Mouse (Mus musculus) olfactory bulb, adult 2 months (tissue): ENCODE measurements at regions not wholly inside any gene's neighbourhood (a gene's known extent, or its start where the extent isn't known, plus 50 kb on each side); places are given as distances from the start of the nearest gene placed in this dataset.
"Not testable (repeated sequence)": the region's sequence is repeated elsewhere in the genome, so short reads cannot be mapped to it uniquely, and the experiment has no call there.

Source experiments
- H3K27ac ChIP-seq: fragments of 200-500 bp; 2 replicates; pipeline ENCODE4 v1.5.1; 2012; ENCODE audit warnings: low read depth, low read length; ENCODE audit not compliant: insufficient read depth
- H3K4me1 ChIP-seq: fragments of 200-500 bp; 2 replicates; pipeline ENCODE4 v1.6.1; 2012; ENCODE audit warnings: low read length; ENCODE audit not compliant: control insufficient read depth, insufficient read depth
- H3K4me3 ChIP-seq: fragments of 200-500 bp; 2 replicates; pipeline ENCODE4 v1.5.1; 2012; ENCODE audit warnings: mild to moderate bottlenecking, low read depth, low read length, moderate library complexity; ENCODE audit not compliant: insufficient read depth
- CTCF ChIP-seq: fragments of 200-500 bp; IDR thresholded peaks from 2 replicates; pipeline ENCODE4 v1.5.1; 2012; ENCODE audit warnings: low read depth, mild to moderate bottlenecking, low read length, moderate library complexity; ENCODE audit not compliant: insufficient read depth
- POLR2A ChIP-seq: fragments of 200-500 bp; IDR thresholded peaks from 2 replicates; pipeline ENCODE4 v1.6.1; 2012; ENCODE audit warnings: mild to moderate bottlenecking, low read depth, low read length, moderate library complexity; ENCODE audit not compliant: insufficient read depth
- WGBS: fragments of 180-500 bp; shearing (Covaris S2); methylation state at CpG from one replicate; pipeline ENCODE4 v1.1.7; 2018; 5-methylcytosine and 5-hydroxymethylcytosine counted together

DNA sequence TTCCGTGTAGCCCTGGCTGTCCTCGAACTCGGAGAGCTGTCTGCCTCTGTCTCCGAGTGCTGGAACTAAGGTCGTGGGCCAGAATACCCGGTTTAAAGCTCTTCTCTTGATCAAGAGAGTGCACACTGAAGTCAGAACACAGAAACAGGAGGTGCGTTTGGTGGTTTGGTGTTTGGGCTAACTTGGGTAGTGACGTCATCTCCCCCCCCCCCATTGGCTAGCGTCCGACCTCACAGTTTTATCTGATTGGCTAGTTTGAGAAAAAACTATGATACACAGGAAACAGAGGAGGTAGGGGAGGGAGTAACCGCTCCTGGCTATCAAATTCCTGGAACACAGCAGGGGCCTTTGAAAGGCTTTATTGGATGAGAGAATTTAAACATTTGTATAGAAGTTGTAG, 60.2 kb upstream of the Pim1 start:
- Histone ChIP-seq H3K27ac (no peak overlapping the region), H3K4me3 (no peak overlapping the region), H3K4me1 (no peaks in the 10 kb centered on the region)
- WGBS = 85% methylated on average over 11 of the region's 11 CpGs
- no peak for TF ChIP-seq POLR2A
- TF ChIP-seq CTCF = no peak

DNA sequence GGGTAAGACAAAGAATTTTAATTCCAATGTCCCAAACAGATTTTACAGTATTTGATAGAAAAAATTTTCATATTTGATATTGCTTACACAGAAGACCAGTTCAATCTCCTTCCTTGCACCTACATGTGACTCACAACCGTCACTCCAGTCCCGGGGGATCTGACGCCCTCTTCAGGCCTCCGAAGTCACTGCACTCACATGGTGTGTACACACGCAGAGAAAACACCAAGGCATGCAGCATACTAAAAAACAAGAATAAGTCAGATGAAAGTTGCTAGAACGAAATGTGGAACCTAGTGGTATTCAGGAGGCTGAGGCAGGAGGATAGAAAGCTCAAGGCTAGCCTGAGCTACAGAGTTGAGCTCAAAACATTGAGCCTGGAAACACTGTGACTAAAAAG, 59.7 kb upstream of the Pim1 start:
- Histone ChIP-seq H3K4me1 (no peaks in the 10 kb centered on the region), H3K27ac (no peak overlapping the region), H3K4me3 (no peak overlapping the region)
- TF ChIP-seq CTCF = no peak
- no peak for TF ChIP-seq POLR2A
- 97% methylated on average over 6 of the region's 6 CpGs for WGBS

DNA sequence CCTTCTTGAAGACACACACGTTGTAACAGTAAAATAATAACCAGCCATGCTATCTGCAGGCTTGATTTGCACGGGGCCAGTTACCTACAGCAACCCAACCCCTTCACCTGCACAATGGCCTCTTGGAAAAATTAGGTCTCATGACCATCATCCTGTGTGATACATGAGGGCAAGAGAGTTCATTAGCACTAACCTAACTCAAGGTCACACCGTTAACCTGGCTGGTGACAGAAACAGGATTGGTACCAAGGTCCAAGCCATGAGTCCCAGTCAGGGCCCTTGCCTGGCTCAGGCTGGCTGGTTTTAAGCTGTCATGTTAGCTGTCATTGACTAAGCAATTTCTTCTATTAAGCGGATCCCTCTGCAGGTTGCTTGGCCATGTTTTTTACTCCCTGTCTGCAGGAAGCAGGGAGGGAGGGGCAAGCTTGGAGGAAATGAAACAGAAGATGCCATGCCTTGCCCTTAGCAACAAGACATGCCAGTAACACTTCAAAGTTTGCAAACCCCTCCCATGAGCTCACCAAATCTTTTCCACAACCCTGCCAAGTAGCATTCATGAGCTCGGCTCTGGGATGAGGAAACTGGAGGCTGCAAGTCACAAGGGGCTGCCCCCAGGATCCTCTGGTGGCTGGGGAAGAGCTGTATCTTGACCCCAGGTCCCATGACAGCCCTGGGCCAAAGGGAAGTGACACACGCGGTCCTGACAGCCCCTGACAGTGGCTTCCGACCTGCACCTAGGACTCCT, 58.8 kb upstream of the Pim1 start:
- no peak overlapping the region for H3K4me3 ChIP-seq
- no peak overlapping the region for H3K27ac ChIP-seq
- peaks cover 1% of the 10 kb centered on the region for H3K4me1 ChIP-seq
- TF ChIP-seq CTCF (no peak), POLR2A (no peak)
- WGBS = 78% methylated on average over 8 of the region's 8 CpGs

DNA sequence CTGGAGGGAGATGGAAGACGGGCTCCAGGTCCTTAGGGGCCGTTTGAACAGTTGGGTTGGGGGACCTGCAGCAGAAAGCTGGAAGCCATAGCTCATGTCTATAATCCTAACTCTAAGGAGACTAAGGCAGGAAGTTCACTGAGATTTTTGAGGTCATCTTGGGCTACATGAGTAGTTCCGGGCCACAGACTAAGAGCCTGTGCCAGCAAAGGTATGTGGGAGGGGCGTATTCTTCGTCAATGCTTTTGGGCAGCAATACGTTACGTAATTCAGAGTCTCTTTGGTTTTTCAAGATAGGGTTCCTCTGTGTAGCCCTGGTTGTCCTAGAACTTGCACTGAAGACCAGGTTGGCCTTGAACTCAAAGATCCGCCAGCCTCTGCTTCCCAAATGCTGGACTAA, 57.9 kb upstream of the Pim1 start:
- no peak overlapping the region for H3K4me3 ChIP-seq
- WGBS = 95% methylated on average over 8 of the region's 8 CpGs
- no peak overlapping the region for H3K27ac ChIP-seq
- TF ChIP-seq POLR2A (no peak), CTCF (no peak)
- peaks cover 5% of the 10 kb centered on the region for H3K4me1 ChIP-seq

DNA sequence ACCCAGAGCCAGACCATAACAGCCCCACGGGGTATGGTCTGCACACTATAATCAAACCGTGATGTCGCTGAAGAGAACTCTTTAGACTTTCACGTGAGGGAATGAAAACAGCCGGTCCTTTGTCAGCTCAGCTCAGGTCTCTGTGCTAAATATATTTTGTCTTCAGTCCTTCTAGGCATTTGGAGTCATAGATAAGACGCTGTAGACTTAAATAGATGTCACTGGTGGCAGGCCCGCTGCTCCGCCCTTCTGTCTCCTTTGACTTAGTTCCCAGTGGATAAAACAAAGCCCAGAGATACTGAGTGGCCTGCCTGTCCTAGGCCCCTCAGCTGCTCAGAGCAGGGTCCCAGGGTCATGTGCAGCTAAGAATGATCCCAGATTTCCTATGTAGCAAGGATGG, 57.2 kb upstream of the Pim1 start:
- H3K4me1 ChIP-seq = peaks cover 7% of the 10 kb centered on the region
- WGBS = 70% methylated on average over 8 of the region's 8 CpGs
- no peak overlapping the region for H3K4me3 ChIP-seq
- no peak overlapping the region for H3K27ac ChIP-seq
- no peak for TF ChIP-seq CTCF

DNA sequence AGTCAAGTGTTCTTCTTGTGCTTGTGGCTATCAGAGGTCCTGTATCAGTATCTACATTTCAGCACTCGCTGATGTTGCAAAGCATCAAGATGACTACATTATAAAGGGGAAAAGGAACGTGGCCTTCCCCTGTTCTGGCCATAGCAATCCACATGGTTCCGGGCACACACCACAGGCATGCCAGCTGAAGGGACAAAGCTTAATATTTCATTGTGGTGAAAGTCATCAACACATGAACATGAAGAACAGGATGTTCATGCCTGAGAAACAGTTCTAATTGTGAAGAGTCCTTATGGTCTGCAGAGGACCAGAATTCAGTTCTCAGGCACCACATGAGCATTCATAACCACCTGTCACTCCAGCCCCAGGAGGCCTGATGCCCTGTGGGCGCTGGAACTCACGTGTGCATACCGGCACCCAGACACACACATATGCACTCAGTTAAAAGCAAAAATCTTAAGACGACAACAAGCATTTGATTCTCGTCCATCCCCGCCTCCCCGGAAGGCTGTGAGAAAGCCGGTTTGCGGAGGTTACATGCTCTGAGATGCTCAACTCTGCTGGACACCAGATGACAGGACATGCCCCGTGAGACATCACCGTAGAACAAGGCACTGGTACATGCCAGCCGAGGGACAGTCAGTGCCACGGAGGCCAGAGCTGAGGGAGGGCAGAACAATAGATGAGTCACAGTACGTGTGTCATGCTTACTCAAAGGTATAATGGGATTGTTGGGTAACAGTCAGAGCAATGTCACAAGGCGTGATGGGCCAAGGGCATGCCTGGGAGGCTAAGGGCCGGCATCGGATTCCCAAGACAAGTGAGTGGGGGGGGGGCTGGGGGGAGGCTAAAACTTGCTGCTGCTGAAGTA, 56.2 kb upstream of the Pim1 start:
- Histone ChIP-seq H3K27ac (no peak overlapping the region), H3K4me3 (no peak overlapping the region), H3K4me1 (peaks cover 8% of the 10 kb centered on the region)
- TF ChIP-seq POLR2A = no peak
- 81% methylated on average over 20 of the region's 20 CpGs for WGBS

DNA sequence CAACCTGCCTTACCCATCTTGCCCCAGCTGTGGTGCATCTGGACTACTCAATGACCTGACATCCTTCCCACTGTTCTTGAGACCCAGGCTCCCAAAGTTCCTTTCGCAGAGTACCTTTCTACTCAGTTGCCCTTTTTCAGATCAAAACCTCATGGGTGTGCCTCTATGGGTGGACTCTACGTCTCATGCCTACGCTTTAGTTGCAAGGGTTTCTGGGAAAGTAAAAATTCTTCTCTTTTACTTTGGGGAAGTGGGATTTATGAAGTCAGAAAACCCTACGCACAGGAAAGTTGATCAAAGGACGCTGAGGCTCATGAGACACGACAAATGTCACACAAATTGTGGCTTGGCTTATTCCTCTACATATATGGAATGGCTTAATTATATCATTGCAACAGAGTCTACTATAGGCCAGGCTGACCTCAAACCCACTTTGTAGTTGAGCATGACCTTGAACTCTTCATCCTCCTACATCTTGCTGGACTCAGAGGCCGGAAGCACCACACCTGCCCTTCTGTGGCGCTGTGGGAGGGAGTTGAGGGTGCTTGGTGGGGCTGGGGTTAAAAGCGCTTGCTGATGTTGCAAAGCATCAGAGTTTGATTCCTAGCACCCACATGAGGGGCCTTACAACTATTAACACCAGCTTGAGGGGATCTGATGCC, 55.1 kb upstream of the Pim1 start:
- Histone ChIP-seq H3K4me1 (peaks cover 8% of the 10 kb centered on the region), H3K27ac (no peak overlapping the region), H3K4me3 (no peak overlapping the region)
- WGBS = over 99% methylated on average over 9 of the region's 9 CpGs
- TF ChIP-seq CTCF (no peak), POLR2A (no peak)

DNA sequence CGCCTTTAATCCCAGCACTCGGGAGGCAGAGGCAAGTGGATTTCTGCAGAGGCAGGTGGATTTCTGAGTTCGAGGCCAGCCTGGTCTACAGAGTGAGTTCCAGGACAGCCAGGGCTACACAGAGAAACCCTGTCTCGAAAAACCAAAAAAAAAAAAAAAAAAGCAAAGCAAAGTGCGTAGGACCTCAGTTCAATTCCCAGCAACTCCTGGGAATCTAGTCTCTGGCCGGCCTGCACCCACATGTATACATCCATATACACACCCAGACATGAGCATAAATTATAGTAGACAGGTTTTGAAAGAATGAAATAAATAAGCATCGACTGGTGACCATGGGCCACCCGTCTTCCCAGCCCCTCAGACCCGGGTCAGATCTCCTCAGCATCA, 54.1 kb upstream of the Pim1 start:
- not testable (repeated sequence) for H3K4me1 ChIP-seq
- peak overlapping the region; percentile 86 for H3K27ac ChIP-seq
- 83% methylated on average over 9 of the region's 9 CpGs for WGBS
- peak overlapping the region; percentile 57 for H3K4me3 ChIP-seq

DNA sequence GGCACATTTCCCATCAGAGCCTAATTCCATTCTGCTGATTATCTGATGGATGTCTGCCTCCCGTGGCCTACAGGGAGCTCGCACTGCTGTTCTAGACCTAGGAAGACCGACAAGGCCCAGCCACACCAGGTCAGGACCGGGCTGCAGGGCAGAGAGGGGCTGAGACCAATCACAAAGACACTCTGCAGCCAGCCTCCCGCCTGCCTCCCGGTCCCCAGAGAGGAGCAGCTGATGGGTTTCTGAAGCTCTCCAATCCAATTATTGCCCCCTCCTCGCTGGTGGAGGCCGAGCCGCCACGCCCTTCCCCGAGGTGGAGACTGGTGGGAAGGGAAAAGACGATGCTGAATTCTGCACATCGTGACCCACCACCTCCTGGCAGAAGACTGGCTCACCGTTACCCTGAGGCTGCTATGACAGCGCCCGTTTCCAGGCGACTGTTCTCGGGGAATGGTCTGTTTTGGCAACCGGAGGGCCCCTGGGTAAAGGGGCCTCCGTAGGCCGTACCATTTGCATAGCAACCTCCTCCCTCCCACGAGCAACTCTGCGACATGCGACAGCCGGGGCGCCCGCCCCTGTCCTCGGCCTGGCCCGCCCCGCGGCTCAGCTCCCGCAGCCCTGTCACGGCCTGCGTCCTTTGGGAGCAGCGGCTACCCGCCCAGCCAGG, 53.5 kb upstream of the Pim1 start:
- TF ChIP-seq CTCF = no peak
- no peak for TF ChIP-seq POLR2A
- WGBS = 1% methylated on average over 36 of the region's 36 CpGs
- Histone ChIP-seq H3K4me3 (peak overlapping the region; percentile 57), H3K4me1 (peaks cover 8% of the 10 kb centered on the region), H3K27ac (peak overlapping the region; percentile 86)
